Mouse (Mus musculus): ENCODE results near the gene Thada. TPM values are rescaled to one million over a fixed set of nuclear protein-coding genes. Genes with fewer than 3 reads are reported as not detected.

The Thada gene
- polyA plus RNA-seq, 1 experiment from 2014 or later, result 13.8 TPM

DNA sequence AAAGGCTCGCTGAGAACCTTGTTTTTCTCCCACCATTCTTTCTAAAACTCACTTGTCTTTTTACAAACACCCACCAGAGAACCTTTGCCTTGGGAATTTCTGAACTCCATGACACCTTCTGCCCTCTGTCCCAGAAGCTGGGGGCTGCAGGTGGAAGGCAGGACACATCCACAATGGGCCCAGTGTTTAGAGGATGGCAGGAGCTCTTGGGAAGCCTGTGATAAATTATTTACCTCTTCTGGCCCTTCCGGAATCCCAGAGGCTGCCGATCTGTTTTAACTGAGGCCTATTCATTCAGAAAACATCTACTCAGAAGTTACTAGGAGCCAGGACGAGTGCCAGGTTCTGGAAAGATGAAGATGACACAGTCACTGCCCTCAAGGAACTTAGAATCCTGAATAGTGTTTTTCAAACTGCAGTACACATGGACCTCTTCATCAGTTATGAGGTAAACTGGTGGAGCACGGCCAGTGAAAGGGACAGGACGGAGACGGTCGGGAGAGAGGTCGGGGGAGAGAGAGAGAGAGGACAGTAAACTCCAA, 209.7 kb downstream of the Thada start:
- Histone ChIP-seq H3K4me1 (replicated peaks; ENCODE audit: control insufficient read depth, insufficient read depth, low read length) (no peaks in the 10 kb centered on the region), H3K9ac (ENCODE audit: low read length) (no peak overlapping the region), H3K36me3 (ENCODE audit: control insufficient read depth, insufficient read depth, low read length) (no peaks in the 10 kb centered on the region; the same call in 1 of the 2 replicates), H3K4me3 (ENCODE audit: low read depth, low read length) (no peak overlapping the region), H3K27me3 (ENCODE audit: control insufficient read depth, insufficient read depth, low read length) (no peaks in the 10 kb centered on the region), H3K4me2 (ENCODE audit: low read depth, low read length, severe bottlenecking) (no peak overlapping the region), H3K27ac (ENCODE audit: low read depth, low read length) (no peak overlapping the region), H3K9me3 (ENCODE audit: control insufficient read depth, low read length) (no peaks in the 10 kb centered on the region)
- DNase-seq (ENCODE audit: low spot score) (no peak), ATAC-seq (replicated peaks; ENCODE audit: low FRiP score) (no peak)
- WGBS, result 71% methylated on average over 9 of the region's 9 CpGs

- DNase-seq (ENCODE audit: low spot score) (no peak), ATAC-seq (replicated peaks; ENCODE audit: low FRiP score) (no peak)
- Histone ChIP-seq H3K9ac (ENCODE audit: low read length) (no peak overlapping the region), H3K27ac (ENCODE audit: low read depth, low read length) (no peak overlapping the region), H3K4me3 (ENCODE audit: low read depth, low read length) (no peak overlapping the region), H3K9me3 (ENCODE audit: control insufficient read depth, low read length) (no peaks in the 10 kb centered on the region), H3K36me3 (ENCODE audit: control insufficient read depth, insufficient read depth, low read length) (no peaks in the 10 kb centered on the region; the same call in 1 of the 2 replicates), H3K4me1 (replicated peaks; ENCODE audit: control insufficient read depth, insufficient read depth, low read length) (no peaks in the 10 kb centered on the region), H3K4me2 (ENCODE audit: low read depth, low read length, severe bottlenecking) (no peak overlapping the region), H3K27me3 (ENCODE audit: control insufficient read depth, insufficient read depth, low read length) (no peaks in the 10 kb centered on the region)
- 61% methylated on average over 2 of the region's 2 CpGs for WGBS
Observed at GRCm38 (mm10) chr17:84255841-84256240, 210.2 kb downstream of the Thada start.

DNA sequence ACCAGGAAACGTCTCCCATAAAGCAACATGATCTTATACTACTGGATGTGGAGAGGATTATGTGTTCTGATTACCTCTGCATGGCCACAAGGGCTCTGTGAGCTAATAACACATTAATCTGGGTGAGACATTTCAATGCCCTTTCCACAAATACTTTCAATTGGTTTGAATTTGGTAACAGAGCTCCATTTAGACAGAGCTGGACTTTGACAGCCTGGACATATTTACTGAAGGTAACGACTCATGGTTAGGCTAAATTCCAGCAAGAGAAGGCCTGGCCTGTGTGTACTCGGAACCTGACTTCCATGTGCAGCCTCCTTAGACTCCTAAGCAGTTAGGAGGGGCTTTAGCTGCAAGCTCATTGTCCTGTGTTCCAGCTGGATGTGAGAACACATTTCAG, 214.6 kb downstream of the Thada start:
- Histone ChIP-seq H3K9ac (ENCODE audit: low read length) (no peak overlapping the region), H3K4me1 (replicated peaks; ENCODE audit: control insufficient read depth, insufficient read depth, low read length) (no peaks in the 10 kb centered on the region), H3K9me3 (ENCODE audit: control insufficient read depth, low read length) (no peaks in the 10 kb centered on the region), H3K27ac (ENCODE audit: low read depth, low read length) (no peak overlapping the region), H3K4me2 (ENCODE audit: low read depth, low read length, severe bottlenecking) (no peak overlapping the region), H3K36me3 (ENCODE audit: control insufficient read depth, insufficient read depth, low read length) (no peaks in the 10 kb centered on the region; the same call in 1 of the 2 replicates), H3K27me3 (ENCODE audit: control insufficient read depth, insufficient read depth, low read length) (no peaks in the 10 kb centered on the region), H3K4me3 (ENCODE audit: low read depth, low read length) (no peak overlapping the region)
- DNase-seq (ENCODE audit: low spot score), result no peak
- ATAC-seq (replicated peaks; ENCODE audit: low FRiP score), result no peak
- WGBS, result 88% methylated on average over 3 of the region's 3 CpGs

DNA sequence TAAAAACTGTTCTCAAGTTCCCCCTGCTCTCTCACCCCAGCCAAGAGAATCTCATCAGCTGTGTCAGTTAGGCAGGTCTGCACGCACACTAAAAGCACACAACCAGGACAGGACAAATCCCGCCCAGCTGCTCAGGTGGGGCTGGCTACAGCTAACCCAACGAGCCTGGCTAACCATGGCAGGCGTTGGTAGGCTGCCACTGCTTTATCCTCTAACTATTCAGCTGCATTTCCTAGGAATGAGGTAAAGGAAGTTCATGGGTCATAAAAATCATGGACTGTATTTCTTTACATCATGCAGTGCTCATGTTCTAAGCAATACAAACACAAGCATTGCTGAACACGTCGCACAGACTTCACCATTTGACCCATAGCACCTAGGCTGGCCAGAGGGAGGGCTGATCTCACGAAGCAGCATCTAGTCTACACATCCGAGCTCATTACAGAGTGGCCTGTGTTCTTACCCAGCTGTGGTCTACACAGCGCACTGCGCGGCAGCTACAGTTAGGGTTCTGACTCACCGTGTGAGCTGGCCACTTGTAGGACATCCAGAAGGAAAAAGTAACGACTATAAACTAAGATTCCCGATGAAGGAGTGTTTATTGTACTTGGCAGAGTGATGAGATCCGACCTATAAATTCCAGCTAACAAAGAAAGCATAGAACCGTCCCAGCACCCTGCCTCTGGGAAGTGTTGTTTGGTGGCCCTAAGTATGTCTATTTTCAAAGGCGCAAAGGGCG, 221.7 kb downstream of the Thada start:
- DNase-seq (ENCODE audit: low spot score), result no peak
- ATAC-seq (replicated peaks; ENCODE audit: low FRiP score), result no peak
- WGBS, result 90% methylated on average over 18 of the region's 18 CpGs
- Histone ChIP-seq H3K4me3 (ENCODE audit: low read depth, low read length) (no peak overlapping the region), H3K9me3 (ENCODE audit: control insufficient read depth, low read length) (no peaks in the 10 kb centered on the region), H3K4me1 (replicated peaks; ENCODE audit: control insufficient read depth, insufficient read depth, low read length) (no peaks in the 10 kb centered on the region), H3K9ac (ENCODE audit: low read length) (no peak overlapping the region), H3K27ac (ENCODE audit: low read depth, low read length) (no peak overlapping the region), H3K27me3 (ENCODE audit: control insufficient read depth, insufficient read depth, low read length) (no peaks in the 10 kb centered on the region), H3K4me2 (ENCODE audit: low read depth, low read length, severe bottlenecking) (no peak overlapping the region), H3K36me3 (ENCODE audit: control insufficient read depth, insufficient read depth, low read length) (no peaks in the 10 kb centered on the region)

GRCm38 (mm10) chr17:84243759-84244158, 222.2 kb downstream of the Thada start:
- no peak overlapping the region for H3K4me2 ChIP-seq (ENCODE audit: low read depth, low read length, severe bottlenecking)
- WGBS, result 85% methylated on average over 6 of the region's 6 CpGs
- ATAC-seq (replicated peaks; ENCODE audit: low FRiP score), result no peak

DNA sequence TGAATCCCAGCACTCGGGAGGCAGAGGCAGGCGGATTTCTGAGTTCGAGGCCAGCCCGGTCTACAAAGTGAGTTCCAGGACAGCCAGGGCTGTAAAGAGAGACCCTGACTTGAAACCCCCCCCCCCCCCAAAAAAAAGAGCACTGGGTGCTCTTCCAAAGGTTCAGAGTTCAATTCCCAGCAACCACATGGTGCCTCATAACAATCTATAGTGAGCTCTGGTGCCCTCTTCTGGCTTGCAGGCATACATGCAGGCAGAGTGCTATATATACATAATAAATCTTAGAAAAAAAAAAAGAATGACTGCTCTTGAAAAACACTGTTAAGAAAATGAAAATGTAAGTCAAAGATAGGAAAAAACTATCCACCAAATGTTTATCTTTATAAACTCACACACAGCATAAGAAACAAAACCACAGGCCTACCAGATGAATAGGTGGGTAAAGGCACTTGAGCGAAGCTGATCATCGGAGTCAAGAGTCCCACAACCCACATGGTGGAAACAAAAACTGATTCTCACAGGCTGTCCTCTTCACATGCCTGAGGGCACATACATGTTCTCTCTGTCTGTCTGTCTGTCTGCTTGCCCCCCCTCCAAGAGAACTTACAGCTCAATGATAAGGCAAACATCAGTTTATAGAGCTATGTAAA, 224.6 kb downstream of the Thada start:
- H3K27ac ChIP-seq (ENCODE audit: low read depth, low read length), result no peak overlapping the region
- H3K36me3 ChIP-seq (ENCODE audit: control insufficient read depth, insufficient read depth, low read length), result no peaks in the 10 kb centered on the region
- H3K27me3 ChIP-seq (ENCODE audit: control insufficient read depth, insufficient read depth, low read length), result no peaks in the 10 kb centered on the region
- H3K9me3 ChIP-seq (ENCODE audit: control insufficient read depth, low read length), result no peaks in the 10 kb centered on the region
- H3K4me1 ChIP-seq (replicated peaks; ENCODE audit: control insufficient read depth, insufficient read depth, low read length), result no peaks in the 10 kb centered on the region
- WGBS, result 93% methylated on average over 6 of the region's 6 CpGs
- H3K4me3 ChIP-seq (ENCODE audit: low read depth, low read length), result no peak overlapping the region
- no peak for ATAC-seq (replicated peaks; ENCODE audit: low FRiP score)
- no peak overlapping the region for H3K4me2 ChIP-seq (ENCODE audit: low read depth, low read length, severe bottlenecking)
- no peak overlapping the region for H3K9ac ChIP-seq (ENCODE audit: low read length)
- DNase-seq (ENCODE audit: low spot score), result no peak

More at GRCm38 (mm10) chr17:84243759-84244158, 222.2 kb downstream of the Thada start:
- Histone ChIP-seq H3K27me3 (ENCODE audit: control insufficient read depth, insufficient read depth, low read length) (no peaks in the 10 kb centered on the region), H3K36me3 (ENCODE audit: control insufficient read depth, insufficient read depth, low read length) (no peaks in the 10 kb centered on the region), H3K4me1 (replicated peaks; ENCODE audit: control insufficient read depth, insufficient read depth, low read length) (no peaks in the 10 kb centered on the region), H3K4me3 (ENCODE audit: low read depth, low read length) (no peak overlapping the region), H3K9ac (ENCODE audit: low read length) (no peak overlapping the region), H3K9me3 (ENCODE audit: control insufficient read depth, low read length) (no peaks in the 10 kb centered on the region), H3K27ac (ENCODE audit: low read depth, low read length) (no peak overlapping the region)
- no peak for DNase-seq (ENCODE audit: low spot score)

DNA sequence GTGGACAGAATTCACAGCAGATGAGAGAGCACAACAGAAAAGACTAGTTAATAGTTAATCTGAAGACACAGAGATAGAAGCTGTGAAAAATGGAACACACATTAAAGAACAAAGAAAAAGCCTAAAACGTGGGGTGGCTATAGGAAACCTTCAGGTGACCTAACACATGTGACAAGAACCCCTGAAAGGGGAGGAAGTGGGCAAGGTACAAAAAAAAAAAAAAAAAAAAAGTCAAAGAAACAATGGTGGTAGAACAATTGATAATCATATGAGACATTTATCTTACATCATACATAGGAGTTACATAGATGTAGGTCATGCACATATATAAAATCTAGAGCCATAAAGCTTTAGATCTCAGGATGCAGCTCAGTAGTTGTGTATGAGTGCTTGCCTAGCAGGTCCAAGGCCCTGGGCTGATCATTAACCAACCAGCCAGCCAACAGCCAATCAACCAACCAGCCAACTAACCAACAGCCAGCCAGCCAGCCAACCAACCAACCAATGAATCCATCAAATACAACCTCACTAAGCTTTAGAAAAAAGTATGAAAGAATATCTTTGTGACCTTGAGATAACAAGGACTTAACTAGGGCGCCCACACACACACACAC, 226.2 kb downstream of the Thada start:
- Histone ChIP-seq H3K9me3 (ENCODE audit: control insufficient read depth, low read length) (no peaks in the 10 kb centered on the region), H3K36me3 (ENCODE audit: control insufficient read depth, insufficient read depth, low read length) (no peaks in the 10 kb centered on the region), H3K27me3 (ENCODE audit: control insufficient read depth, insufficient read depth, low read length) (no peaks in the 10 kb centered on the region), H3K9ac (ENCODE audit: low read length) (no peak overlapping the region), H3K4me3 (ENCODE audit: low read depth, low read length) (no peak overlapping the region), H3K27ac (ENCODE audit: low read depth, low read length) (no peak overlapping the region), H3K4me2 (ENCODE audit: low read depth, low read length, severe bottlenecking) (no peak overlapping the region), H3K4me1 (replicated peaks; ENCODE audit: control insufficient read depth, insufficient read depth, low read length) (no peaks in the 10 kb centered on the region)
- DNase-seq (ENCODE audit: low spot score), result no peak
- no peak for ATAC-seq (replicated peaks; ENCODE audit: low FRiP score)
- WGBS, result 84% methylated on average over 2 of the region's 2 CpGs

GRCm38 (mm10) chr17:84238174-84238573, 227.8 kb downstream of the Thada start:
- H3K4me3 ChIP-seq (ENCODE audit: low read depth, low read length), result no peak overlapping the region
- H3K9me3 ChIP-seq (ENCODE audit: control insufficient read depth, low read length), result no peaks in the 10 kb centered on the region
- H3K27ac ChIP-seq (ENCODE audit: low read depth, low read length), result no peak overlapping the region
- no peak overlapping the region for H3K9ac ChIP-seq (ENCODE audit: low read length)
- no peaks in the 10 kb centered on the region for H3K27me3 ChIP-seq (ENCODE audit: control insufficient read depth, insufficient read depth, low read length)
- H3K36me3 ChIP-seq (ENCODE audit: control insufficient read depth, insufficient read depth, low read length), result no peaks in the 10 kb centered on the region
- no peak overlapping the region for H3K4me2 ChIP-seq (ENCODE audit: low read depth, low read length, severe bottlenecking)
- ATAC-seq (replicated peaks; ENCODE audit: low FRiP score), result no peak
- no peaks in the 10 kb centered on the region for H3K4me1 ChIP-seq (replicated peaks; ENCODE audit: control insufficient read depth, insufficient read depth, low read length)
- WGBS, result 94% methylated on average over 1 of the region's 1 CpGs
- DNase-seq (ENCODE audit: low spot score), result no peak
